ENCODE assay signal across 9 mouse cellular contexts in genomic region chr7:30908277-30908991, GRCm38 (mm10). TPM values are rescaled to one million over a fixed set of nuclear protein-coding genes. Genes with fewer than 3 reads are reported as not detected.
A peak's percentile ranks its signal among the peaks of the same experiment; 100 is the strongest.
DNase-seq lines count a peak whose midpoint lies in the region; ATAC-seq and TF ChIP-seq lines count a peak whose summit lies in the region.
"Had no signal": no experiment of that assay in that cellular context is flagged by ENCODE, and none has a peak within 500 bp of the region (broad histone marks: within the 10 kb centered on the region; RNA-seq: fewer than 3 reads in every experiment).

No protein-coding gene starts in this region.

- DNase-seq in heart, postnatal 25 days (ENCODE audit: low spot score) = no peak
- no peak for DNase-seq in liver, adult 2 months (ENCODE audit: extremely low read depth, low read depth, low spot score)
- DNase-seq in midbrain, postnatal 0 days (ENCODE audit: low spot score) = peak; percentile 2
- no peak for DNase-seq in left cerebral cortex, adult 8-10 months (ENCODE audit: low spot score in 2 of 2)
- DNase-seq in urinary bladder, postnatal 14 days (ENCODE audit: low spot score) = no peak
- no peak for DNase-seq in cerebellum, adult 11-12 months

- 2% methylated on average over 24 of the region's 26 CpGs for WGBS in heart, embryonic 16.5 days
- WGBS in forebrain, embryonic 16.5 days = 2% methylated on average over 23 of the region's 26 CpGs
- WGBS in liver, adult 2 months = 6% methylated on average over 26 of the region's 26 CpGs
- 3% methylated on average over 24 of the region's 26 CpGs for WGBS in midbrain, postnatal 0 days

- no peak overlapping the region for H3K27ac ChIP-seq in heart, embryonic 16.5 days (ENCODE audit: low read length)
- no peak overlapping the region for H3K27ac ChIP-seq in forebrain, embryonic 16.5 days (ENCODE audit: low read length)
- H3K27ac ChIP-seq in liver, adult 2 months (replicated peaks; ENCODE audit: insufficient read depth, low read depth, low read length) = no peak overlapping the region
- no peak overlapping the region for H3K27ac ChIP-seq in midbrain, postnatal 0 days (ENCODE audit: low read depth, low read length)

- no peaks in the 10 kb centered on the region for H3K79me2 ChIP-seq in liver, adult 2 months (ENCODE audit: control insufficient read depth, insufficient read depth, low read length)

- no peak overlapping the region for H3K9ac ChIP-seq in heart, embryonic 16.5 days (ENCODE audit: low read length)
- peak overlapping the region; percentile 38 for H3K9ac ChIP-seq in forebrain, embryonic 16.5 days (replicated peaks; ENCODE audit: low read depth, low read length)
- H3K9ac ChIP-seq in liver, adult 2 months (ENCODE audit: low read depth, low read length) = no peak overlapping the region
- 0 out of 2 replicates have a peak overlapping the region, but pooled peaks have one; percentile 29 for H3K9ac ChIP-seq in midbrain, postnatal 0 days (replicated peaks; ENCODE audit: low read length, poor library complexity, severe bottlenecking)

- no peak for ATAC-seq in heart, embryonic 16.5 days (replicated peaks; ENCODE audit: extremely low read depth, insufficient read depth, low FRiP score)
- no peak for ATAC-seq in forebrain, embryonic 16.5 days
- ATAC-seq in midbrain, postnatal 0 days (ENCODE audit: low FRiP score) = peak; percentile 63; the same call in 1 of the 2 replicates

- intact Hi-C loops in heart, postnatal 25 days (cut with DNase I) = no loop called here

- no peaks in the 10 kb centered on the region for H3K36me3 ChIP-seq in heart, embryonic 16.5 days (ENCODE audit: control insufficient read depth, insufficient read depth)
- H3K36me3 ChIP-seq in forebrain, embryonic 16.5 days (ENCODE audit: control insufficient read depth, insufficient read depth) = no peaks in the 10 kb centered on the region
- no peaks in the 10 kb centered on the region for H3K36me3 ChIP-seq in liver, adult 2 months (ENCODE audit: control insufficient read depth, insufficient read depth, low read length)
- no peaks in the 10 kb centered on the region for H3K36me3 ChIP-seq in midbrain, postnatal 0 days (ENCODE audit: insufficient read depth, low read length)

- H3K9me3 ChIP-seq in heart, embryonic 16.5 days (replicated peaks; ENCODE audit: control insufficient read depth, low read length) = no peaks in the 10 kb centered on the region
- H3K9me3 ChIP-seq in forebrain, embryonic 16.5 days (ENCODE audit: control insufficient read depth, low read length) = no peaks in the 10 kb centered on the region
- no peaks in the 10 kb centered on the region for H3K9me3 ChIP-seq in midbrain, postnatal 0 days (ENCODE audit: low read length)

- peaks cover 18% of the 10 kb centered on the region for H3K27me3 ChIP-seq in heart, embryonic 16.5 days (ENCODE audit: control insufficient read depth, insufficient read depth, low read length)
- H3K27me3 ChIP-seq in forebrain, embryonic 16.5 days (replicated peaks; ENCODE audit: control insufficient read depth, insufficient read depth, low read length) = no peaks in the 10 kb centered on the region
- H3K27me3 ChIP-seq in liver, adult 2 months (ENCODE audit: control insufficient read depth, insufficient read depth, low read length) = peaks cover 2% of the 10 kb centered on the region; the same call in 1 of the 2 replicates
- H3K27me3 ChIP-seq in midbrain, postnatal 0 days (ENCODE audit: insufficient read depth, low read length) = no peaks in the 10 kb centered on the region

- peak overlapping the region; percentile 50 for H3K4me2 ChIP-seq in heart, embryonic 16.5 days (ENCODE audit: low read depth, low read length)
- peak overlapping the region; percentile 51 for H3K4me2 ChIP-seq in forebrain, embryonic 16.5 days (ENCODE audit: low read length)
- H3K4me2 ChIP-seq in midbrain, postnatal 0 days (ENCODE audit: low read depth, low read length, poor library complexity, severe bottlenecking) = peak overlapping the region; percentile 54

- no peaks in the 10 kb centered on the region; the same call in 1 of the 2 replicates for H3K4me1 ChIP-seq in heart, embryonic 16.5 days (ENCODE audit: control insufficient read depth, insufficient read depth, low read length)
- H3K4me1 ChIP-seq in forebrain, embryonic 16.5 days (replicated peaks; ENCODE audit: control insufficient read depth, insufficient read depth, low read length) = peaks cover 9% of the 10 kb centered on the region
- H3K4me1 ChIP-seq in liver, adult 2 months (ENCODE audit: control insufficient read depth, insufficient read depth, low read length) = no peaks in the 10 kb centered on the region; the same call in 1 of the 2 replicates
- no peaks in the 10 kb centered on the region for H3K4me1 ChIP-seq in midbrain, postnatal 0 days (ENCODE audit: insufficient read depth, low read length)

- no peak for TF ChIP-seq POLR2A in liver, adult 2 months (IDR thresholded peaks at IDR 0.05; ENCODE audit: extremely low read depth, insufficient read depth, low read length)

- no peak for TF ChIP-seq CTCF in liver, adult 2 months (IDR thresholded peaks at IDR 0.05; ENCODE audit: low read depth, low read length)
- 0 out of 2 replicates have a peak, but pooled peaks have one; percentile 16 for TF ChIP-seq CTCF in midbrain, postnatal 0 days (IDR thresholded peaks at IDR 0.05)

- H3K4me3 ChIP-seq in heart, embryonic 16.5 days (ENCODE audit: low read length) = peak overlapping the region; percentile 19; the same call in 1 of the 2 replicates
- H3K4me3 ChIP-seq in forebrain, embryonic 16.5 days (replicated peaks; ENCODE audit: low read length) = peak overlapping the region; percentile 30
- peak overlapping the region; percentile 47; the same call in 1 of the 2 replicates for H3K4me3 ChIP-seq in liver, adult 2 months (ENCODE audit: insufficient read depth, low read depth, low read length)
- H3K4me3 ChIP-seq in midbrain, postnatal 0 days (ENCODE audit: low read depth, low read length) = peak overlapping the region; percentile 29
- H3K4me3 ChIP-seq: myocyte had no signal

RNA-seq across cellular contexts. Expression of gene Mag, which starts 6.2 kb away (rescaled TPM):
- 0.24 TPM in 1 of 2 replicates, not detected in the other for polyA plus RNA-seq in heart, embryonic 16.5 days (2015; fragmentation: Nextera tagmentation; extraction: Ambion mirVana)
- under 1 TPM in 1 of 2 experiments, not detected in 1; 0.36 TPM for total RNA-seq in heart, postnatal 25 days (2021)
- polyA plus RNA-seq in forebrain, embryonic 16.5 days (2015; fragmentation: Nextera tagmentation; extraction: Ambion mirVana) = 1.0 and 1.8 TPM in 2 replicates
- total RNA-seq in liver, adult 2 months (2014; rRNA removed) = 0.07 and 0.09 TPM in 2 replicates
- polyA plus RNA-seq in liver, adult 2 months (2012; rRNA removed) = 0.20 and 0.37 TPM in 2 replicates
- total RNA-seq in midbrain, postnatal 0 days (2014; rRNA removed) = 5.3 and 14.9 TPM in 2 replicates
- 5.7 and 6.9 TPM in 2 replicates for polyA plus RNA-seq in midbrain, postnatal 0 days (2015; fragmentation: Nextera tagmentation; extraction: Ambion mirVana)
- total RNA-seq in left cerebral cortex, adult 8-10 months (2022) = 100 to 1,000 TPM; 200 to 254 (median 210) TPM

RNA-seq across cellular contexts. Expression of gene Hamp2, which starts 16.0 kb away (rescaled TPM):
- polyA plus RNA-seq in heart, embryonic 16.5 days (2015; fragmentation: Nextera tagmentation; extraction: Ambion mirVana) = not detected in 2 replicates
- 1 to 10 TPM; 6.5 to 9.5 TPM for total RNA-seq in heart, postnatal 25 days (2021)
- not detected in 2 replicates for polyA plus RNA-seq in forebrain, embryonic 16.5 days (2015; fragmentation: Nextera tagmentation; extraction: Ambion mirVana)
- 445 and 548 TPM in 2 replicates for total RNA-seq in liver, adult 2 months (2014; rRNA removed)
- 6,798 and 9,385 TPM in 2 replicates for polyA plus RNA-seq in liver, adult 2 months (2012; rRNA removed)
- not detected in 2 replicates for total RNA-seq in midbrain, postnatal 0 days (2014; rRNA removed)
- not detected in 2 replicates for polyA plus RNA-seq in midbrain, postnatal 0 days (2015; fragmentation: Nextera tagmentation; extraction: Ambion mirVana)
- total RNA-seq in left cerebral cortex, adult 8-10 months (2022) = not detected
- polyA plus RNA-seq: myocyte had no signal

RNA-seq across cellular contexts. Expression of gene Cd22, which starts 28.3 kb away (rescaled TPM):
- 0.14 and 0.24 TPM in 2 replicates for polyA plus RNA-seq in heart, embryonic 16.5 days (2015; fragmentation: Nextera tagmentation; extraction: Ambion mirVana)
- 1 to 10 TPM in 1 of 2 experiments, under 1 TPM in 1; 0.78 to 1.4 TPM for total RNA-seq in heart, postnatal 25 days (2021)
- 0.25 TPM in 1 of 2 replicates, not detected in the other for polyA plus RNA-seq in forebrain, embryonic 16.5 days (2015; fragmentation: Nextera tagmentation; extraction: Ambion mirVana)
- total RNA-seq in liver, adult 2 months (2014; rRNA removed) = 0.74 and 1.8 TPM in 2 replicates
- polyA plus RNA-seq in liver, adult 2 months (2012; rRNA removed) = 1.4 and 3.7 TPM in 2 replicates
- total RNA-seq in midbrain, postnatal 0 days (2014; rRNA removed) = 0.24 and 0.71 TPM in 2 replicates
- 0.06 and 0.16 TPM in 2 replicates for polyA plus RNA-seq in midbrain, postnatal 0 days (2015; fragmentation: Nextera tagmentation; extraction: Ambion mirVana)
- total RNA-seq in left cerebral cortex, adult 8-10 months (2022) = 1 to 10 TPM in 1 of 4 experiments, under 1 TPM in 2, not detected in 1; 0.24 to 1.8 (median 0.37) TPM
- polyA plus RNA-seq: myocyte had no signal

RNA-seq across cellular contexts. Expression of gene Hamp, which starts 35.4 kb away (rescaled TPM):
- polyA plus RNA-seq in heart, embryonic 16.5 days (2015; fragmentation: Nextera tagmentation; extraction: Ambion mirVana) = not detected in 2 replicates
- total RNA-seq in heart, postnatal 25 days (2021) = 10 to 100 TPM; 16.8 to 34.4 TPM
- not detected in 2 replicates for polyA plus RNA-seq in forebrain, embryonic 16.5 days (2015; fragmentation: Nextera tagmentation; extraction: Ambion mirVana)
- total RNA-seq in liver, adult 2 months (2014; rRNA removed) = 1,191 and 3,227 TPM in 2 replicates
- polyA plus RNA-seq in liver, adult 2 months (2012; rRNA removed) = 8,217 and 12,671 TPM in 2 replicates
- total RNA-seq in midbrain, postnatal 0 days (2014; rRNA removed) = not detected in 2 replicates
- not detected in 2 replicates for polyA plus RNA-seq in midbrain, postnatal 0 days (2015; fragmentation: Nextera tagmentation; extraction: Ambion mirVana)
- 1 to 10 TPM in 1 of 4 experiments, not detected in 3; 1.1 TPM for total RNA-seq in left cerebral cortex, adult 8-10 months (2022)
- polyA plus RNA-seq: myocyte had no signal

RNA-seq across cellular contexts. Expression of gene Ffar1, which starts 47.1 kb away (rescaled TPM):
- polyA plus RNA-seq in heart, embryonic 16.5 days (2015; fragmentation: Nextera tagmentation; extraction: Ambion mirVana) = 0.04 TPM in 1 of 2 replicates, not detected in the other
- total RNA-seq in heart, postnatal 25 days (2021) = not detected
- not detected in 2 replicates for polyA plus RNA-seq in forebrain, embryonic 16.5 days (2015; fragmentation: Nextera tagmentation; extraction: Ambion mirVana)
- total RNA-seq in liver, adult 2 months (2014; rRNA removed) = not detected in 2 replicates
- 0.05 and 0.21 TPM in 2 replicates for polyA plus RNA-seq in liver, adult 2 months (2012; rRNA removed)
- total RNA-seq in midbrain, postnatal 0 days (2014; rRNA removed) = not detected in 2 replicates
- not detected in 2 replicates for polyA plus RNA-seq in midbrain, postnatal 0 days (2015; fragmentation: Nextera tagmentation; extraction: Ambion mirVana)
- not detected for total RNA-seq in left cerebral cortex, adult 8-10 months (2022)
- polyA plus RNA-seq: myocyte had no signal

Comparison
In these comparisons a context has a peak if more than half of its experiments do, and no peak if none do; other contexts are left out.
1. H3K9ac ChIP-seq: peak in forebrain, embryonic 16.5 days (single experiment) and midbrain, postnatal 0 days (single experiment); none in heart, embryonic 16.5 days (single experiment) and liver, adult 2 months (single experiment).
2. RNA of gene Mag, which starts 6.2 kb away (total RNA-seq): 200 to 254 TPM in left cerebral cortex, adult 8-10 months; 5.3 to 14.9 TPM in midbrain, postnatal 0 days, 0.36 TPM in heart, postnatal 25 days and 0.07 to 0.09 TPM in liver, adult 2 months; every median in the first group is over 10 times any median in the second.
3. RNA of gene Hamp2, which starts 16.0 kb away (total RNA-seq): 445 to 548 TPM in liver, adult 2 months; 6.5 to 9.5 TPM in heart, postnatal 25 days, not detected in midbrain, postnatal 0 days and not detected in left cerebral cortex, adult 8-10 months; every median in the first group is over 10 times any median in the second.
4. Peak in every context shown above with its lines, with median percentiles within 50 percentile points of each other: H3K4me2 ChIP-seq and H3K4me3 ChIP-seq.